Mouse (Mus musculus) brain, embryonic 14.5 days (tissue): ENCODE results near the gene Defb43.

Experiments used
- CTCF ChIP-seq: fragments of 200-500 bp; IDR thresholded peaks from 2 replicates; pipeline ENCODE4 v1.5.1; 2012; ENCODE audit warnings: inconsistent platforms, mild to moderate bottlenecking, moderate library complexity, borderline replicate concordance; ENCODE audit not compliant: insufficient read depth, insufficient read length; ENCODE audit errors: extremely low read depth
- POLR2A ChIP-seq: fragments of 200-500 bp; IDR thresholded peaks from 2 replicates; pipeline ENCODE4 v1.6.1; 2012; ENCODE audit warnings: mild to moderate bottlenecking, inconsistent platforms, borderline replicate concordance; ENCODE audit not compliant: poor library complexity, insufficient read depth, insufficient read length, severe bottlenecking; ENCODE audit errors: extremely low read depth

DNA sequence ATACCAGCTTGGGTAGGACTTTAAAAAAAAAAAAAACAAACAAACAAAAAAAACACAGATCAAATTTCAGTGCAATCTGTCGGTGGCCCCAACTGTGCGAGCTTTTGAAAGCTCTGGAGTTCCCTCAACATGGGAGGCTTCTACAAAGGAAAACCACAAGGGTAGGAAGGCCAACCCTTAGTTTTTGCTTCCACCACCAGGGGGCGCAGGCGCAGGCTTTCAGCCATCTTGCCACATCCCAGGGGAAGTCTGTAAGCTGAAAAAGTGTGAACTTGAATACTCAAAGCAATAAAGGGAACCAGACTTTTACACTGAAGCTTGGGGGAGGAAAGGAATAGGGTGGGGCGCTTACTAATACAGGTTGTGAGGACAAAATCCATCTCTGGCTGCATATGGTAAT, 39.2 kb downstream of the Defb43 start:
- TF ChIP-seq CTCF: peak; percentile 73
- no peak for TF ChIP-seq POLR2A
